Mouse (Mus musculus) hindbrain, postnatal 0 days (tissue): ENCODE measurements around the gene Slc35a5. TPM values are rescaled to one million over a fixed set of nuclear protein-coding genes. Genes with fewer than 3 reads are reported as not detected.

Source experiments
- ATAC-seq: fragments of 200-750 bp; cut with Nextera tagmentation; 2 replicates; pipeline ENCODE4 v1.8.0; 2017; ENCODE audit warnings: mild to moderate bottlenecking, moderate TSS enrichment, moderate library complexity
- DNase-seq: peaks from one replicate; pipeline ENCODE4 v3.0.0-alpha.2; 2015; ENCODE audit warnings: low spot score
- H3K27ac ChIP-seq: fragments of 300-500 bp; sonication (generic); 2 replicates; pipeline ENCODE4 v1.5.1; 2014; ENCODE audit warnings: mild to moderate bottlenecking
- H3K27me3 ChIP-seq: fragments of 300-500 bp; sonication (generic); 2 replicates; pipeline ENCODE4 v1.6.1; 2014; ENCODE audit warnings: low read length, mixed read lengths; ENCODE audit not compliant: insufficient read depth
- H3K36me3 ChIP-seq: fragments of 300-500 bp; sonication (generic); 2 replicates; pipeline ENCODE4 v1.6.1; 2014; ENCODE audit warnings: low read length, mixed read lengths; ENCODE audit not compliant: insufficient read depth
- H3K4me1 ChIP-seq: fragments of 300-500 bp; sonication (generic); 2 replicates; pipeline ENCODE4 v1.6.1; 2014; ENCODE audit warnings: antibody characterized with exemption, low read length, mixed read lengths; ENCODE audit not compliant: insufficient read depth
- H3K4me2 ChIP-seq: fragments of 300-500 bp; sonication (generic); 2 replicates; pipeline ENCODE4 v1.6.1; 2014; ENCODE audit warnings: low read depth, mild to moderate bottlenecking, low read length, moderate library complexity, mixed read lengths
- H3K4me3 ChIP-seq: fragments of 300-500 bp; sonication (generic); 2 replicates; pipeline ENCODE4 v1.5.1; 2014; ENCODE audit warnings: low read length
- H3K9ac ChIP-seq: fragments of 300-500 bp; sonication (generic); replicated peaks from 2 replicates; pipeline ENCODE4 v1.6.1; 2014; ENCODE audit warnings: mild to moderate bottlenecking, low read length, moderate library complexity, mixed read lengths
- H3K9me3 ChIP-seq: fragments of 300-500 bp; sonication (generic); 2 replicates; pipeline ENCODE4 v1.6.1; 2016; ENCODE audit warnings: low read length, mixed read lengths
- CTCF ChIP-seq: IDR thresholded peaks from 2 replicates; pipeline ENCODE4 v1.5.1; 2016; ENCODE audit warnings: antibody characterized with exemption, control low read depth, low read depth
- WGBS: fragments of 180-500 bp; shearing (Covaris S2); extraction: QIAGEN DNeasy Blood & Tissue Kit; methylation state at CpG from one replicate; pipeline ENCODE4 v1.1.7; 2014; 5-methylcytosine and 5-hydroxymethylcytosine counted together
- polyA plus RNA-seq: library from polyadenylated mRNA; unstranded; fragments of >200 nt; fragmentation: Nextera tagmentation; extraction: Ambion mirVana; gene quantifications from 2 replicates; pipeline ENCODE4 v1.2.1, GENCODE M21; 2015
- total RNA-seq: library from RNA; depleted of rRNA; stranded (reverse); fragments of >200 nt; gene quantifications from 2 replicates; pipeline ENCODE4 v1.2.3, GENCODE M21; 2014

The Slc35a5 gene
- total and polyA plus RNA-seq, 2 experiments from 2014 or later = 26.1 to 43.7 TPM

DNA sequence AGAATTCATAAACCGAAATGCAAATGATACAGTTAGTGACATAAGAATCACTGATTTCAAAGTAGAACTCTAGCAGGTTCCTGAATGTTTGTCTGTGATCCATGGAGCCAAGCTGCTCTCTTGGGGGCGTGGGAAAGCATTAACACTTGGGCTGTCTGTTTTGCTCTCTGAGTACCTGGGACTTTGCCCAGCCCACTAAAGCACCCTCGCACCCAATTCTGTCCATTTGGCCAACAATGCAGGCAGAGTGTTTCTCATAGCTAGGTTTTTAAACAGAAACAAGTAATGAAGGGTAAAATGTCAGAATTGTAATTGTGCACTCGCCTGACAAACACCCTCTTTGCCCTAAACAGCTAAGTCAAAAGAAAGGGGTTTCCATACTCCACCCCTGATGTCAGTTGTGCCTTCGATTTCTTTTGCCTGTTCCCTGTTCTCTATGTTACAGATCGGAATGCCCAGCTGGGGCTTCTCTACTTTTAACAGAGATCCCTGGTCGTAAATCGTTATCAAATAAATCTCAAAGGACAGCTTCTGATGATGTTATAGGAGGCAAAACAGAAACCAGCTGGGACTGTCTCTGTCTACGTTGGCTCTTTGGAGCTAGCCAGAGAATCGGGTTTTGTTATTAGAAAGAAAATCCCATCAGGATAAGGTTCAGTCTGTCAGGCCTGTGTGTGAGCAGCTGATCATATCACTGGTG lies 60.2 kb downstream of the Slc35a5 start:
- peak overlapping the region; percentile 20 for H3K4me2 ChIP-seq
- H3K36me3 ChIP-seq = no peaks in the 10 kb centered on the region
- TF ChIP-seq CTCF = no peak
- peak; percentile 22; the same call in 1 of the 2 replicates for ATAC-seq
- DNase-seq = no peak
- H3K27me3 ChIP-seq = no peaks in the 10 kb centered on the region
- H3K4me1 ChIP-seq = peaks cover 4% of the 10 kb centered on the region; the same call in 1 of the 2 replicates
- no peaks in the 10 kb centered on the region for H3K9me3 ChIP-seq
- no peak overlapping the region for H3K9ac ChIP-seq
- H3K27ac ChIP-seq = no peak overlapping the region; the same call in 1 of the 2 replicates
- no peak overlapping the region; the same call in 1 of the 2 replicates for H3K4me3 ChIP-seq
- 60% methylated on average over 10 of the region's 10 CpGs for WGBS

DNA sequence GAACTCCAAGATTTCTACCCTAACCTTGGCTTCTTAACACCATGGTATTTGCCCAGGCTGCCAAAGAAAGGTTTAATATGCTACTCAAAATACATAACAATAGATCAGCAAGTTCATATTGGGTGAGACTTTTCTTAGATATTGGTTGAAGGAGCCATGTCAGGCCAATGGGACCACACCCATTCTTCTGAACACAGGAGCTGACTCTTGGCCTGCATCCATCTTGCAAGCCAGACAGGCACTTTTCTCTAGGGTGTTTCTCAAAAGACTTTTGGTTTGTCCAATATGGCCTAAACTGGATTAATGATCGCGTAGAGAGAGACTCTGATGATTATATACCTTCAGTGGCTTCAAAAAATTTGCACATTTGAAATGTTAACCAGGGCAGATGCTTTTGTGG lies 61.0 kb downstream of the Slc35a5 start:
- H3K27ac ChIP-seq = no peak overlapping the region
- no peak overlapping the region for H3K9ac ChIP-seq
- H3K36me3 ChIP-seq = no peaks in the 10 kb centered on the region
- H3K4me3 ChIP-seq = no peak overlapping the region
- 92% methylated on average over 2 of the region's 2 CpGs for WGBS
- no peak for TF ChIP-seq CTCF
- H3K4me2 ChIP-seq = peak overlapping the region; percentile 1; the same call in 1 of the 2 replicates
- H3K4me1 ChIP-seq = peaks cover 4% of the 10 kb centered on the region; the same call in 1 of the 2 replicates
- no peak for DNase-seq
- H3K27me3 ChIP-seq = no peaks in the 10 kb centered on the region
- no peak for ATAC-seq
- H3K9me3 ChIP-seq = no peaks in the 10 kb centered on the region

DNA sequence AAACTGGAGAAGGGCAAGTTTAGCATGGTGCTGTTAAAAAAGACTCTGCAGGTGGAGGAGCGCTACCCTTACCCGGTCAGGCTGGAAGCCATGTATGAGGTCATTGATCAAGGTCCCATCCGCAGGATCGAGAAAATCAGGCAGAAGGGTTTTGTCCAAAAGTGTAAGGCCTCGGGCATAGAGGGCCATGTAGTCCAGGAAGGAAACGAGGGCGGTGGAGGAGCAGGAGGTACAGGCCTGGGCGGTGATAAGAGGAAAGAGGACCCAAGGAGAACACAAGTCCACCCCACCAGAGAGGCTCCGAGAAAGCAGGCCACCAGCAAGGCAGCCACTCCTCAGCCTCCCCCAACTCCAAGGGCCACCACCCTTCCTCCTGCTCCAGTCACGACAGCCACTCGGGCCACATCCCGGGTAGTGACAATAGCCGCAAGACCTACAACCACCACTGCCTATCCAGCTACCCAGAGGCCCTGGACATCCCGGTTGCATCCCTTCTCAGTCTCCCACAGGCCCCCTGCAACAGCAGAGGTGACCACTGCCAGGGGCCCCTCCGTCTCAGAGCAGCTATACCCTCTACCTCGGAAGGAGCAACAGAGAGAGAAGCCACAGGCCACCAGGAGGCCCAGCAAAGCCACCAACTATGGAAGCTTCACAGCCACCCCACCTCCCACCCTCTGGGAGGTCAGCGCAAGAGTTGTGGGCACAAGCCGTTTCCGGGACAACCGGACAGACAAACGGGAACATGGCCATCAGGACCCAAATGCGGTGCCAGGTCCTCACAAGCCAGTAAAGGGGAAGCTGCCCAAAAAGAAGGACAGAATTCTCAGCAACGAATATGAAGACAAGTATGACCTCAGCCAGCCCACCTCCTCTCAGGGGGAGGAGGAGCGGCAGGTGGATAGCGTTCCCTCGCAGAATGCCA lies 62.7 kb downstream of the Slc35a5 start:
- Histone ChIP-seq H3K4me1 (peaks cover 4% of the 10 kb centered on the region; the same call in 1 of the 2 replicates), H3K27ac (no peak overlapping the region), H3K9me3 (no peaks in the 10 kb centered on the region), H3K4me2 (peak overlapping the region; percentile 23; the same call in 1 of the 2 replicates), H3K36me3 (no peaks in the 10 kb centered on the region), H3K27me3 (no peaks in the 10 kb centered on the region), H3K4me3 (no peak overlapping the region), H3K9ac (no peak overlapping the region)
- peak; percentile 19; the same call in 1 of the 2 replicates for ATAC-seq
- DNase-seq = peak; percentile 43
- no peak for TF ChIP-seq CTCF
- 78% methylated on average over 26 of the region's 26 CpGs for WGBS

DNA sequence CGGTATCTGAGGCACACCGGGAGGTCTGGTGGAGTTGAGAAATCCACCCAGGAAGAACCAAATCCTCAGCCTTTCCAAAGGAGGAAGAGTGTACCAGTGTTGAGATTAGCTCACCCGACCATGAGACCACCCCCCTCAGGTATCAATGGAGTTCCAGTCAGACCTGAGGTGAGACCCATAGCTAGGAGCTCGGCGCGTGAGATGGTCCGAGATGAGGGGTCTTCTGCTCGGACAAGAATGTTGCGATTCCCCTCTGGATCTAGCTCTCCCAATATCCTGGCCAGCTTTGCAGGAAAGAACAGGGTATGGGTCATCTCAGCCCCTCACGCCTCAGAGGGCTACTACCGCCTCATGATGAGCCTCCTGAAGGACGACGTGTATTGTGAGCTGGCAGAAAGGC lies 63.5 kb downstream of the Slc35a5 start:
- ATAC-seq (no peak), DNase-seq (no peak)
- Histone ChIP-seq H3K27ac (no peak overlapping the region), H3K4me3 (no peak overlapping the region), H3K36me3 (no peaks in the 10 kb centered on the region), H3K4me1 (peaks cover 4% of the 10 kb centered on the region; the same call in 1 of the 2 replicates), H3K9me3 (no peaks in the 10 kb centered on the region), H3K9ac (no peak overlapping the region), H3K4me2 (no peak overlapping the region), H3K27me3 (no peaks in the 10 kb centered on the region)
- 94% methylated on average over 13 of the region's 13 CpGs for WGBS
- no peak for TF ChIP-seq CTCF

DNA sequence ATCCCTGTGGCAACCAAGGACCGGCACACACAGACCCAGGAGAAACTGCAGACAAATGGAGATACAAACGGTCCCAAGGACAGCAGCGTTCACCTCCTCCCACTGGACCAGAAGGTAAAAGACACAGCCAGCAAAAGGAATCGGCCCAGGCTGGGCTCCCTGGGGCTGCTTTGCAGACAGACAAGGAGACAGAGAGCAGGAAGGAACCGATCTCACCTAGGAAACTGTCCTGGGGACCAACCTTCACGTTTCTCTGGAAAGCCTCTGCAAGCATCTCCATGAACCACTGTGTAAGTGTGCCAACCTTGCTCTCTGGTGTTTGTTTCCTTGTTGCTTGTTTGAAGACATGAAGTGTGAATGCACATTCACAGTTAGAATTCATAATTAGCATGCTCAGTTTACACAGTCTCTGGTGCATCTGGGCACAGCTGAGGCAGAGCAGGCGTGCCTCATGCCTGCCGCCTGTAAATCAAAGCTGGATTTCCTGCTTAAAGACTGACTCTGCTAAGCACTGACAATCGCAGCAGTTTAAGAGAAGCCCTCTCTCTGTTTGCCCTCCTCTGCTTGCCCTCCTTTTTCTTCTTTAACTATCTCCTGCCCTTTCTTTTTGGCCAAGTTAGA lies 64.3 kb downstream of the Slc35a5 start:
- Histone ChIP-seq H3K9me3 (no peaks in the 10 kb centered on the region), H3K4me1 (peaks cover 4% of the 10 kb centered on the region; the same call in 1 of the 2 replicates), H3K27ac (no peak overlapping the region), H3K27me3 (no peaks in the 10 kb centered on the region), H3K36me3 (no peaks in the 10 kb centered on the region), H3K4me2 (peak overlapping the region; percentile 57), H3K9ac (no peak overlapping the region; the same call in 1 of the 2 replicates), H3K4me3 (peak overlapping the region; percentile 29)
- DNase-seq (no peak), ATAC-seq (0 out of 2 replicates have a peak, but pooled peaks have one; percentile 24)
- 10% methylated on average over 9 of the region's 9 CpGs for WGBS
- TF ChIP-seq CTCF = no peak

DNA sequence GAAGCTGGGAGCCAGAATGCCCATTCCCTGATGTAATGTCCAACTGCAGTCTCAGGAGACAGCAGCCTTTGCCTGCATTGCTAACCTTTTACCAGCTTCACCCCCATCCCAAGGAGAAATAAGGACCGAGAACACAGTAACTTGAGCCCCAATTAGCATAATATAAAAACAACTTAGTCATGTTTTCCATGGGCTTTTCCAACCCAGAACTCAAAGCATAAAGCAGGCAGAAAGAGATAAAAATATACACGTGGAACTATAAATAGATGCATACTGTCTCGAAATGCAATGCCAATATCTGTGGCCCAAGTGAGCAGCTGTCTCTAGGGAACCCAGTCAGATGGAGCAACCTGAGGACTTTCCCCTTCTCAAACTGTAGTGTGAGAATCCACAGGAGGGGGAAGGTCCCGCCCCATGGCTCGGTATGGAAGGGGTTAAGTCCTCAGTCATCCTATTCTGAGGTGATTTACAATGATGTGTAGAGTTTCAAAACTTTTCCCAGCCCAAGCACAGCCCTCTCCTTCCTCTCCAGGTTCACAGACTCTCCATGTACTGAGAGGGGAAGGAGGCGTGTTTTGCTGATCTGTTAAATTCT lies 65.3 kb downstream of the Slc35a5 start, which contains the start of gene Ccdc80:
Ccdc80 (plus strand) TSS at position 266 of the 595 bp plus-strand sequence.
- Histone ChIP-seq H3K4me3 (peak within 1 kb of the TSS; percentile 29), H3K4me2 (peak within 1 kb of the TSS; percentile 57), H3K36me3 (no peaks in the 10 kb centered on the region), H3K27me3 (no peaks in the 10 kb centered on the region), H3K9me3 (no peaks in the 10 kb centered on the region), H3K27ac (no peak within 1 kb of the TSS), H3K4me1 (peaks cover 4% of the 10 kb centered on the region; the same call in 1 of the 2 replicates), H3K9ac (no peak within 1 kb of the TSS; the same call in 1 of the 2 replicates)
- ATAC-seq (no peak), DNase-seq (no peak)
- TF ChIP-seq CTCF = no peak
- WGBS = 36% methylated on average over 6 of the region's 6 CpGs
